Mouse (Mus musculus) splenic B cell, adult 2 months (primary cell): ENCODE measurements around the gene Tmem95.

Experiments
- DNase-seq: peaks from one replicate; pipeline ENCODE4 v3.0.0-alpha.2; 2011; ENCODE audit warnings: low read depth, low spot score
- H3K27me3 ChIP-seq: 2 replicates; pipeline ENCODE4 v1.6.1; 2012; ENCODE audit warnings: mild to moderate bottlenecking, low read length, moderate library complexity, mixed read lengths; ENCODE audit not compliant: control insufficient read depth, poor library complexity, insufficient read depth, severe bottlenecking
- H3K36me3 ChIP-seq: 2 replicates; pipeline ENCODE4 v1.6.1; 2012; ENCODE audit warnings: mild to moderate bottlenecking, low read length, moderate library complexity, mixed read lengths; ENCODE audit not compliant: control insufficient read depth, poor library complexity, insufficient read depth, severe bottlenecking

Gene Tmem95

GRCm38 (mm10) chr11:69834001-69834549, 43.7 kb downstream of the Tmem95 start:
- no peaks in the 10 kb centered on the region for H3K27me3 ChIP-seq
- peak; percentile 67 for DNase-seq
- H3K36me3 ChIP-seq = no peaks in the 10 kb centered on the region

GRCm38 (mm10) chr11:69833554-69833953, 44.3 kb downstream of the Tmem95 start:
- Histone ChIP-seq H3K27me3 (no peaks in the 10 kb centered on the region), H3K36me3 (no peaks in the 10 kb centered on the region)
- DNase-seq = no peak

- DNase-seq = no peak
- no peaks in the 10 kb centered on the region for H3K27me3 ChIP-seq
- H3K36me3 ChIP-seq = no peaks in the 10 kb centered on the region
Measured at GRCm38 (mm10) chr11:69828832-69829231, 49.0 kb downstream of the Tmem95 start.
